Mouse (Mus musculus) liver, adult (tissue): ENCODE measurements around the gene Alk.

ENCODE experiments used
- GATA4 ChIP-seq: IDR thresholded peaks from 2 replicates; pipeline ENCODE4 v1.6.1; 2014; ENCODE audit warnings: mild to moderate bottlenecking, low read length; ENCODE audit not compliant: insufficient replicate concordance

The Alk gene

GRCm38 (mm10) chr17:72604610-72604980 lies at the start of gene Alk:
TSS of gene Alk (minus strand) at chr17:72604627.
- no peak for TF ChIP-seq GATA4

GRCm38 (mm10) chr17:72652801-72653200 lies 48.4 kb upstream of the Alk start:
- no peak for TF ChIP-seq GATA4

- no peak for TF ChIP-seq GATA4
These were observed 44.3 kb upstream of the Alk start for GRCm38 (mm10) chr17:72648607-72649217.

DNA sequence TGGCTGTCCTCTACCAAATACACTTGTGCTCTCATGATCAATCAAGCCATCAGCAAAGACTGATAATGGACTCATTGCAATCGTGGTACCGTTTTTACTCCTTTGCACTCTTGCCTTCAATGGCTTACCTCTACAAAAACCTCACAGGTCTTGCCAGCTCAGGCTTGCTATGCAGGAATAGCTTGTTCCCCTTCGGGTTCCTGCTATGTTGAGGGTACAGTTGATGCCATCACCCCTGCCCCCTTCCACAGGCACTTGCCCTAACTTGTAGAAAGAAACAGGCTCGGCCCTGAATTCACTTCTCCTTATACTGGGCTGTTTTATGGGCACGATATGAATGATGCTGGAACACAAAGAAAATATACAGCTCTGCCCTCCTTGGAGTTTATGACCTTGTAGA lies 41.7 kb upstream of the Alk start:
- no peak for TF ChIP-seq GATA4

GRCm38 (mm10) chr17:72640095-72640494 lies 35.7 kb upstream of the Alk start:
- TF ChIP-seq GATA4: no peak

- no peak for TF ChIP-seq GATA4
These were observed 35.0 kb upstream of the Alk start for GRCm38 (mm10) chr17:72639400-72639799.

DNA sequence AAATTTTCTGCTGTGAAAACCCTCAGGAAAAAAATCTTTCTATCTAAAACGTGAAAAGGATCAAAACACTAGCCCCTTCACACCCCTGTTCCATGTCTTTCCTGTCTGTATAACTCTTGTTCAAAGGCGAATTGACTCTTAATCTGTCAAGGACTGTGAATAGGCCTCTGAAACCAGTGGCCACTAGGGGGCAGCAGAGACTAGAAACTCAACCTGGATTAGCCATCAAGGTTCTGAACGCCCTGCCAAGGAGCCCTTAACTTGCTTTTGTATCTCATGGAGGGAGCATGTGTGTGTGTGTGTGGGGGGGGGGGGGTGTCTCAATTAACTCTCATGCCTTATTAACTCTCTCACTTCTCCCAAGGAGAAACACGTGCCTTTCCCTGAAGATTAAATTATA lies 1.8 kb upstream of the Alk start:
- TF ChIP-seq GATA4: no peak

- TF ChIP-seq GATA4: no peak
These were observed 379 bp downstream of the Alk start for GRCm38 (mm10) chr17:72603886-72604609.

- no peak for TF ChIP-seq GATA4
These were observed 1.1 kb downstream of the Alk start for GRCm38 (mm10) chr17:72603118-72603885.

DNA sequence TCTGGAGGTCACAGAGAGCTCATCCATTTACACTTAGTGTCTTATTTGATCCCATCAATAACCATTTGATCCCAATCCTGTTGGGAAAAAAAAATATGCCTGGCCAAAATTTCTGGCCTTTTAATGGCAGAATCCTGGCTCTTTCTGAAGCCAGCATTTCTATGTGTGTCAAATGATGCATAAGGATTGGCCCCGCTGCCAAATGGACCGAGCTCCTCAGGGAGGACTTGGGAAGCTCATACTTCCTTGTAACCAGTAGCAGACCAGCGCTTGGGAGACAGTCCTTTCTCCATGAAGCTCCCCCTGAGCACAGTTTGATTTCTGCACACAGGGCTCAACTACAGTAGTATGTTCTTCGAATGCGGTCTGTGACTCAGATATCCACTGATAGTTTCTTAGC lies 3.6 kb downstream of the Alk start:
- no peak for TF ChIP-seq GATA4

DNA sequence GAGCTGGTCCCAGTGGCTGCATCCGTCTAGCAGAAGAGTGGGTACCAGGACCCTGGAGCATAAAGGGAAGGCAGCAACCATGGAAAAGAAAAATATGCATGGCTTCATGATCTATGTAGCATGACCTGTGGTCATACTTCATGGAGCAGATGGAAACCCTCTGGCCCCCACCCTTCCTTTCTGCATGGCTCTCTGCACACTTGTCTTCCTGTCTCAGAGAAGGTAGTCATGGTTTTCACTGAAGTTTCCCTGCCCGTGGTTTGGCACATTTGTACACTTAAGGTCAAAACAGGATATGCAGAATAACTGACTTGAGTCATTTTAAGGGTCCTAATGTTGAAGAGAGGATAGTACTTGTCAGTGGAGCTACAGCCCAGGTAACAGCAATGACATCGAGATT lies 16.8 kb downstream of the Alk start:
- TF ChIP-seq GATA4: no peak

DNA sequence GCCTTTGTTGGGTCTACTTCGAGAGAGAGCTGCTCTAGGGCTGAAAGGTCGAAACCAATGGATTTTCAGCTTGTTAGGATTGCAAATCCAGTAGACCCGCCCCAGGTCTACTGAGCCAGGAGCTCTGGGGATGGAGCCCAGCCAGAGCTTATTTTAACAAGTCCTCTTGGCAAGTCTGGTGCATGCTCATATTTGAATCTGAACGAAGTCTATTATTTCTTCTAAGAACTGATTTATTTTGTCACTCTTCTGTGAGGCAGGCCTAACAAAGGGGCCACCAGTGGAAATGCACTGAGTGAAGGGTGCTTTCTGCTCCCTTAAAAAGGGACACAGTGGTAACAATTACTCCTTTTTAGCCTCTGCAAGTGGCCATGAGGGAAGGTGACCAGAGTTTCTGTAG lies 24.3 kb downstream of the Alk start:
- TF ChIP-seq GATA4: no peak

DNA sequence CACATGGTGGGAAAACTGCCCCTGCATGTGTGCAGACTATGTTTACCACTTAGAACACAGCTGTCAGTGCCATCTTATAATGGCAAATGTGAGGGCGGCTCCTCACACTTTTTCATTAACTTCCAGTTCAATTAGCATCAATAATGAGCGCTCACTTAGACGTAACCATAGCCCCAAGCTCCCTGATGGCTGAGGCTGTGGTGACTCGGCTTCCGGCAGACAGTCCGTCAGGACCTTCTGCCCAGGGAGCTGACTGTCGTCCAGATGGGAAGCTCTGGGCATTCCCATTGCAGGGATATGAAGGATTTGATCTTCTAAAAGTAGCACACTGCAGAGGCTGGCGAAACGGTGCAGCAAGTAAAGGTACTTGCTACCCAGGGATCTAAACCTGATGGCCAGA lies 25.1 kb downstream of the Alk start:
- TF ChIP-seq GATA4: no peak

DNA sequence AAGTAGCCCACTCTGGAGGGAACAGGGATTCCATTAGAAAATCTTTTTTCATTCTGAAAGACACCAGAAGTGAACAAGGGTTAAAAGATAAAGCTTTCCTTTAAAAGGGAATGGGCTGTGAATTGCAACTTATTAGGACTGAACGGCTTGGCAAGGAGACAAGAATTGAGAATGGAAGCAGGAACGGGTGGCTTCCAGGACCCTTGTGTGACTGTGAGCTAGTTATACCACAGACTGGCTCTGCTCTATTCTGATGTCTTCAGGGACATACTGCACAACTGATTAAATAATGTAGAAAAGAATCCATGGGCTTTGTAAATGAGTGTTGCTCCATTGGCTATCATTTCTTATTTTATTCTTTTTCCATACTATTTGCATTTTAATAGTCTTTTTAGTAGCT lies 33.0 kb downstream of the Alk start:
- TF ChIP-seq GATA4: no peak

GRCm38 (mm10) chr17:72569491-72569890 lies 34.9 kb downstream of the Alk start:
- no peak for TF ChIP-seq GATA4

GRCm38 (mm10) chr17:72563423-72563822 lies 41.0 kb downstream of the Alk start:
- TF ChIP-seq GATA4: no peak

DNA sequence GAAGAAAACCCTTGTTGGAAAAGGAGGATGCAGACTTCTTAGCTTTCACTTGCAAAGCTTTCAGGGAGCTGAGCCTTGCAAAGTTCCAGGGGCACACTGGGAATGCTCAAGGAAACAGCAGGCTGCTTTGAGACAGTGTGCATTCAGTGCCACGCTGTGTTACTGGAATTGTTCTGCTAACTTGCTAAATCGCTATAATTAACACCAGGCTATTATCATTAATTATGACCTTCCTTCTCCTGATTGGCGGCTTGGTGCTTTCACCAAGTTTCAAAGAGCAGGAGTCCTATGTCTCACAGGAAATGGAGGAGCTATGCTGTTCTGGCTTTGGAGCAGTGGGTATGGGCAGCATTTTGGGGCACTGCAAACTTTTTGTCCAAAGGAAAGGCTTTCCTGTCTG lies 43.0 kb downstream of the Alk start:
- no peak for TF ChIP-seq GATA4

DNA sequence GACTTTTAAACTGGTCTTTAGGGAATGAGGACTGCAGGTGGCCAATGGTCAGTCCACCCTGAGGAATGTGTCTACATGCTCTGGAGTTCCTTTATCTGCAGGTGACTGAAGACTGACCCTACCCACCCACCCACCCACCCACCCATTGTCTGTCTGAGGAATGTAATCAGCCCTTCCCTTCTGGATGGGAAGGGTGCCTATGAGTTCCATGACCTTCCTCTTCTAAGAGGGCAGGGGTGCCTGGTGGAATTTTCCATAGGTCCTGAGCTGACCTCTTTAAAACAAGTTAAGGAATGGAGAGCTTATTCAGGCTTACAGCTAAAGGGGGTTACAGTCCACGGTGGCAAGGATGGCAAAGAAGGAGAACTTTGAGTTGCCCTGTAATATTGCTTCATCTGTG lies 43.7 kb downstream of the Alk start:
- TF ChIP-seq GATA4: no peak
